Mouse (Mus musculus): ENCODE measurements around the gene Baiap2l1. TPM values are rescaled to one million over a fixed set of nuclear protein-coding genes. Genes with fewer than 3 reads are reported as not detected.
"Not testable (repeated sequence)": the region's sequence is repeated elsewhere in the genome, so short reads cannot be mapped to it uniquely, and the experiment has no call there.

Gene Baiap2l1
- polyA plus RNA-seq, 1 experiment from 2014 or later: 2.6 TPM

GRCm38 (mm10) chr5:144368661-144369205 is 10.8 kb upstream of the Baiap2l1 start:
- no peaks in the 10 kb centered on the region for H3K27me3 ChIP-seq
- no peak for ATAC-seq (ENCODE audit: low FRiP score)
- H3K4me1 ChIP-seq (replicated peaks): no peaks in the 10 kb centered on the region
- H3K27ac ChIP-seq: no peak overlapping the region
- no peaks in the 10 kb centered on the region for H3K9me3 ChIP-seq
- H3K36me3 ChIP-seq: no peaks in the 10 kb centered on the region
- no peak overlapping the region for H3K9ac ChIP-seq
- H3K4me3 ChIP-seq: no peak overlapping the region
- no peak overlapping the region for H3K4me2 ChIP-seq
- 87% methylated on average over 9 of the region's 9 CpGs for WGBS

GRCm38 (mm10) chr5:144366551-144366950 is 8.6 kb upstream of the Baiap2l1 start:
- not testable (repeated sequence) for H3K27ac ChIP-seq; H3K36me3 ChIP-seq; ATAC-seq (ENCODE audit: low FRiP score); H3K27me3 ChIP-seq; H3K9me3 ChIP-seq; H3K4me3 ChIP-seq; H3K4me2 ChIP-seq; H3K4me1 ChIP-seq (replicated peaks); H3K9ac ChIP-seq
- WGBS: 81% methylated on average over 6 of the region's 6 CpGs

- ATAC-seq (ENCODE audit: low FRiP score): no peak
- WGBS: 92% methylated on average over 11 of the region's 11 CpGs
- no peak overlapping the region for H3K27ac ChIP-seq
Measured at GRCm38 (mm10) chr5:144364680-144365357, 6.9 kb upstream of the Baiap2l1 start.

GRCm38 (mm10) chr5:144360346-144360745 is 2.4 kb upstream of the Baiap2l1 start:
- peaks cover 45% of the 10 kb centered on the region for H3K27me3 ChIP-seq
- H3K27ac ChIP-seq: no peak overlapping the region
- H3K9ac ChIP-seq: no peak overlapping the region
- no peak for ATAC-seq (ENCODE audit: low FRiP score)
- H3K4me3 ChIP-seq: no peak overlapping the region
- 58% methylated on average over 6 of the region's 6 CpGs for WGBS
- H3K9me3 ChIP-seq: no peaks in the 10 kb centered on the region
- no peaks in the 10 kb centered on the region for H3K36me3 ChIP-seq
- H3K4me1 ChIP-seq (replicated peaks): peaks cover 18% of the 10 kb centered on the region
- no peak overlapping the region for H3K4me2 ChIP-seq

More at GRCm38 (mm10) chr5:144364680-144365357, 6.9 kb upstream of the Baiap2l1 start:
- Histone ChIP-seq H3K9me3 (no peaks in the 10 kb centered on the region), H3K4me3 (no peak overlapping the region), H3K4me2 (no peak overlapping the region), H3K27me3 (peaks cover 4% of the 10 kb centered on the region), H3K4me1 (replicated peaks) (no peaks in the 10 kb centered on the region), H3K9ac (no peak overlapping the region), H3K36me3 (no peaks in the 10 kb centered on the region)

GRCm38 (mm10) chr5:144359886-144360285 is 2.0 kb upstream of the Baiap2l1 start:
- no peak overlapping the region for H3K27ac ChIP-seq
- H3K4me2 ChIP-seq: no peak overlapping the region
- H3K9ac ChIP-seq: no peak overlapping the region
- ATAC-seq (ENCODE audit: low FRiP score): no peak
- no peaks in the 10 kb centered on the region for H3K9me3 ChIP-seq
- no peaks in the 10 kb centered on the region for H3K36me3 ChIP-seq
- H3K4me1 ChIP-seq (replicated peaks): peaks cover 18% of the 10 kb centered on the region
- peaks cover 46% of the 10 kb centered on the region for H3K27me3 ChIP-seq
- no peak overlapping the region for H3K4me3 ChIP-seq
- WGBS: 88% methylated on average over 6 of the region's 6 CpGs

GRCm38 (mm10) chr5:144358592-144358917 is 643 bp upstream of the Baiap2l1 start:
- 9% methylated on average over 10 of the region's 10 CpGs for WGBS
- H3K27me3 ChIP-seq: peaks cover 46% of the 10 kb centered on the region
- H3K4me1 ChIP-seq (replicated peaks): peaks cover 18% of the 10 kb centered on the region
- H3K4me3 ChIP-seq: peak overlapping the region; percentile 55
- no peak overlapping the region for H3K27ac ChIP-seq
- peak overlapping the region; percentile 92 for H3K4me2 ChIP-seq
- no peak overlapping the region for H3K9ac ChIP-seq
- no peaks in the 10 kb centered on the region for H3K9me3 ChIP-seq
- peak; percentile 89 for ATAC-seq (ENCODE audit: low FRiP score)
- no peaks in the 10 kb centered on the region for H3K36me3 ChIP-seq

- Histone ChIP-seq H3K9me3 (no peaks in the 10 kb centered on the region), H3K27me3 (peaks cover 46% of the 10 kb centered on the region), H3K27ac (no peak overlapping the region), H3K36me3 (no peaks in the 10 kb centered on the region), H3K9ac (peak overlapping the region; percentile 31; the same call in 1 of the 2 replicates), H3K4me1 (replicated peaks) (peaks cover 18% of the 10 kb centered on the region), H3K4me3 (peak overlapping the region; percentile 55), H3K4me2 (peak overlapping the region; percentile 92)
- no peak; the same call in 1 of the 2 replicates for ATAC-seq (ENCODE audit: low FRiP score)
- WGBS: 0% methylated on average over 27 of the region's 27 CpGs
Measured at GRCm38 (mm10) chr5:144357551-144357880, 396 bp downstream of the Baiap2l1 start.

GRCm38 (mm10) chr5:144356776-144357455 is 996 bp downstream of the Baiap2l1 start:
- Histone ChIP-seq H3K4me1 (replicated peaks) (peaks cover 18% of the 10 kb centered on the region), H3K4me3 (peak overlapping the region; percentile 55), H3K36me3 (no peaks in the 10 kb centered on the region), H3K4me2 (peak overlapping the region; percentile 92), H3K27me3 (peaks cover 46% of the 10 kb centered on the region), H3K9ac (peak overlapping the region; percentile 31; the same call in 1 of the 2 replicates), H3K9me3 (no peaks in the 10 kb centered on the region), H3K27ac (no peak overlapping the region)
- 11% methylated on average over 17 of the region's 17 CpGs for WGBS
- ATAC-seq (ENCODE audit: low FRiP score): no peak

GRCm38 (mm10) chr5:144352250-144353047 is 5.5 kb downstream of the Baiap2l1 start:
- no peak for ATAC-seq (ENCODE audit: low FRiP score)
- H3K9me3 ChIP-seq: no peaks in the 10 kb centered on the region
- H3K4me3 ChIP-seq: no peak overlapping the region
- 88% methylated on average over 9 of the region's 9 CpGs for WGBS
- H3K4me2 ChIP-seq: no peak overlapping the region
- no peak overlapping the region for H3K27ac ChIP-seq
- H3K4me1 ChIP-seq (replicated peaks): peaks cover 6% of the 10 kb centered on the region
- H3K27me3 ChIP-seq: peaks cover 18% of the 10 kb centered on the region
- no peaks in the 10 kb centered on the region for H3K36me3 ChIP-seq
- no peak overlapping the region for H3K9ac ChIP-seq

- H3K4me2 ChIP-seq: no peak overlapping the region
- H3K27ac ChIP-seq: no peak overlapping the region
- no peak overlapping the region for H3K9ac ChIP-seq
- no peaks in the 10 kb centered on the region for H3K9me3 ChIP-seq
- H3K27me3 ChIP-seq: peaks cover 9% of the 10 kb centered on the region
- H3K36me3 ChIP-seq: no peaks in the 10 kb centered on the region
- 0 out of 2 replicates have a peak, but pooled peaks cover 2% of the 10 kb centered on the region for H3K4me1 ChIP-seq (replicated peaks)
- H3K4me3 ChIP-seq: no peak overlapping the region
- ATAC-seq (ENCODE audit: low FRiP score): no peak
- WGBS: 9% methylated on average over 8 of the region's 8 CpGs
Measured at GRCm38 (mm10) chr5:144351185-144351584, 6.7 kb downstream of the Baiap2l1 start.

- Histone ChIP-seq H3K9me3 (no peaks in the 10 kb centered on the region), H3K36me3 (no peaks in the 10 kb centered on the region), H3K4me2 (no peak overlapping the region), H3K4me3 (no peak overlapping the region), H3K4me1 (replicated peaks) (0 out of 2 replicates have a peak, but pooled peaks cover 4% of the 10 kb centered on the region), H3K27ac (no peak overlapping the region), H3K27me3 (no peaks in the 10 kb centered on the region), H3K9ac (no peak overlapping the region)
- ATAC-seq (ENCODE audit: low FRiP score): no peak
- 85% methylated on average over 6 of the region's 6 CpGs for WGBS
Measured at GRCm38 (mm10) chr5:144344592-144344991, 13.3 kb downstream of the Baiap2l1 start.

- WGBS: 81% methylated on average over 1 of the region's 1 CpGs
- Histone ChIP-seq H3K4me1 (replicated peaks) (0 out of 2 replicates have a peak, but pooled peaks cover 4% of the 10 kb centered on the region), H3K9ac (no peak overlapping the region), H3K9me3 (no peaks in the 10 kb centered on the region), H3K4me3 (no peak overlapping the region), H3K27ac (no peak overlapping the region), H3K4me2 (no peak overlapping the region), H3K27me3 (no peaks in the 10 kb centered on the region), H3K36me3 (no peaks in the 10 kb centered on the region)
- ATAC-seq (ENCODE audit: low FRiP score): no peak
Measured at GRCm38 (mm10) chr5:144341085-144341484, 16.8 kb downstream of the Baiap2l1 start.
